Mouse (Mus musculus) heart, adult 2 months (tissue): ENCODE results near the gene Pak4. TPM values are rescaled to one million over a fixed set of nuclear protein-coding genes. Genes with fewer than 3 reads are reported as not detected.
"Not testable (repeated sequence)": the region's sequence is repeated elsewhere in the genome, so short reads cannot be mapped to it uniquely, and the experiment has no call there.

Experiments used
- DNase-seq, 2 experiments: peaks; one replicate each; pipeline ENCODE4 v3.0.0; 2021
- H3K27ac ChIP-seq: fragments of 200-600 bp; 2 replicates; pipeline ENCODE4 v1.8.1; 2022
- H3K27me3 ChIP-seq: fragments of 200-500 bp; 2 replicates; pipeline ENCODE4 v1.6.1; 2012; ENCODE audit warnings: mild to moderate bottlenecking, low read length, inconsistent platforms, mixed read lengths; ENCODE audit not compliant: control insufficient read depth, insufficient read depth
- H3K36me3 ChIP-seq: fragments of 200-500 bp; 2 replicates; pipeline ENCODE4 v1.6.1; 2012; ENCODE audit warnings: low read length, inconsistent platforms; ENCODE audit not compliant: control insufficient read depth, insufficient read depth
- H3K4me1 ChIP-seq: fragments of 200-500 bp; 2 replicates; pipeline ENCODE4 v1.6.1; 2011; ENCODE audit warnings: low read length; ENCODE audit not compliant: control insufficient read depth, insufficient read depth
- H3K4me3 ChIP-seq: fragments of 200-600 bp; 2 replicates; pipeline ENCODE4 v1.8.1; 2022
- H3K79me2 ChIP-seq: fragments of 200-500 bp; replicated peaks from 2 replicates; pipeline ENCODE4 v1.6.1; 2012; ENCODE audit warnings: mild to moderate bottlenecking, inconsistent platforms, low read length, moderate library complexity, mixed read lengths; ENCODE audit not compliant: control insufficient read depth, insufficient read depth
- H3K9ac ChIP-seq: fragments of 200-500 bp; 2 replicates; pipeline ENCODE4 v1.6.1; 2012; ENCODE audit warnings: low read depth, mild to moderate bottlenecking, control low read depth, inconsistent platforms, low read length, mixed read lengths
- CTCF ChIP-seq: fragments of 200-600 bp; IDR thresholded peaks from 2 replicates; pipeline ENCODE4 v1.8.1; 2022; ENCODE audit warnings: antibody characterized with exemption, mild to moderate bottlenecking, moderate library complexity
- EP300 ChIP-seq: fragments of 200-500 bp; IDR thresholded peaks from 2 replicates; pipeline ENCODE4 v1.6.1; 2011; ENCODE audit warnings: low read depth, low read length, control low read depth; ENCODE audit not compliant: insufficient read depth
- POLR2A ChIP-seq: fragments of 200-500 bp; IDR thresholded peaks from 2 replicates; pipeline ENCODE4 v1.6.1; 2011; ENCODE audit warnings: mild to moderate bottlenecking, low read depth, low read length, control low read depth; ENCODE audit not compliant: insufficient read depth
- WGBS: fragments of 180-500 bp; shearing (Covaris S2); methylation state at CpG from one replicate; pipeline ENCODE4 v1.1.7; 2018; 5-methylcytosine and 5-hydroxymethylcytosine counted together
- intact Hi-C: fragments of 180-260 bp; cut with DNase I; formaldehyde crosslinking; loops from one replicate; pipeline ENCODE4 v1.15.1; 2025
- polyA plus RNA-seq: library from polyadenylated mRNA; depleted of rRNA; stranded (reverse); fragments of >200 nt; gene quantifications from 2 replicates; pipeline ENCODE4 v1.2.3, GENCODE M21; 2012
- total RNA-seq, 2 experiments: library from RNA; stranded (reverse); gene quantifications; 2 replicates each; pipeline ENCODE4 v1.2.3; 2021

The Pak4 gene
- total and polyA plus RNA-seq, 3 experiments: 7.6 to 9.4 (median 8.8) TPM

GRCm38 (mm10) chr7:28634128-28634527, 36.1 kb upstream of the Pak4 start:
- 29% methylated on average over 4 of the region's 4 CpGs for WGBS
- DNase-seq: no peak
- Histone ChIP-seq H3K27me3 (peaks cover 6% of the 10 kb centered on the region; the same call in 1 of the 2 replicates), H3K27ac (no peak overlapping the region), H3K4me3 (no peak overlapping the region), H3K4me1 (no peaks in the 10 kb centered on the region), H3K36me3 (no peaks in the 10 kb centered on the region), H3K9ac (no peak overlapping the region), H3K79me2 (no peaks in the 10 kb centered on the region)
- intact Hi-C loops: no loop called here
- TF ChIP-seq CTCF (no peak), POLR2A (no peak), EP300 (no peak)

- Histone ChIP-seq H3K79me2 (no peaks in the 10 kb centered on the region), H3K4me1 (no peaks in the 10 kb centered on the region), H3K36me3 (no peaks in the 10 kb centered on the region), H3K27me3 (peaks cover 6% of the 10 kb centered on the region; the same call in 1 of the 2 replicates), H3K4me3 (no peak within 1 kb of the TSS), H3K9ac (no peak within 1 kb of the TSS), H3K27ac (no peak within 1 kb of the TSS)
- DNase-seq: no peak
- intact Hi-C loops: no loop called here
- WGBS: 30% methylated on average over 10 of the region's 10 CpGs
- TF ChIP-seq CTCF: no peak
- no peak for TF ChIP-seq POLR2A
- no peak for TF ChIP-seq EP300
Measured at GRCm38 (mm10) chr7:28631073-28631472, 33.1 kb upstream of the Pak4 start, which contains the start of gene Acp7. Gene Acp7 (minus strand): TSS chr7:28631332.

GRCm38 (mm10) chr7:28624791-28625190, 26.8 kb upstream of the Pak4 start:
- 53% methylated on average over 5 of the region's 5 CpGs for WGBS
- no peak for DNase-seq
- no peaks in the 10 kb centered on the region for H3K4me1 ChIP-seq

GRCm38 (mm10) chr7:28619098-28619715, 21.2 kb upstream of the Pak4 start:
- DNase-seq: no peak
- intact Hi-C loops: no loop called here
- no peaks in the 10 kb centered on the region for H3K79me2 ChIP-seq
- H3K9ac ChIP-seq: no peak overlapping the region
- no peak overlapping the region for H3K4me3 ChIP-seq
- no peak for TF ChIP-seq CTCF
- no peak for TF ChIP-seq EP300
- TF ChIP-seq POLR2A: no peak
- H3K36me3 ChIP-seq: no peaks in the 10 kb centered on the region
- no peak overlapping the region for H3K27ac ChIP-seq
- no peaks in the 10 kb centered on the region for H3K4me1 ChIP-seq
- H3K27me3 ChIP-seq: no peaks in the 10 kb centered on the region
- 62% methylated on average over 9 of the region's 9 CpGs for WGBS

More at GRCm38 (mm10) chr7:28624791-28625190, 26.8 kb upstream of the Pak4 start:
- H3K9ac ChIP-seq: no peak overlapping the region
- intact Hi-C loops: no loop called here
- no peak overlapping the region for H3K27ac ChIP-seq
- no peaks in the 10 kb centered on the region for H3K79me2 ChIP-seq
- TF ChIP-seq CTCF: no peak
- no peaks in the 10 kb centered on the region for H3K36me3 ChIP-seq
- H3K4me3 ChIP-seq: no peak overlapping the region
- H3K27me3 ChIP-seq: peaks cover 2% of the 10 kb centered on the region; the same call in 1 of the 2 replicates

- H3K36me3 ChIP-seq: no peaks in the 10 kb centered on the region
- no peaks in the 10 kb centered on the region for H3K4me1 ChIP-seq
- intact Hi-C loops: loop anchor here (10.0 kb wide), 1 partner anchor 119 kb away; no protein-coding TSS in a partner anchor
- H3K79me2 ChIP-seq: no peaks in the 10 kb centered on the region
- 83% methylated on average over 8 of the region's 8 CpGs for WGBS
- H3K27ac ChIP-seq: no peak overlapping the region
- no peak for DNase-seq
- H3K4me3 ChIP-seq: no peak overlapping the region
- H3K9ac ChIP-seq: no peak overlapping the region
- TF ChIP-seq EP300 (no peak), POLR2A (no peak), CTCF (no peak)
- no peaks in the 10 kb centered on the region for H3K27me3 ChIP-seq
Measured at GRCm38 (mm10) chr7:28605951-28606350, 8.0 kb upstream of the Pak4 start.

GRCm38 (mm10) chr7:28603788-28604187, 5.8 kb upstream of the Pak4 start:
- H3K27ac ChIP-seq, H3K79me2 ChIP-seq, H3K36me3 ChIP-seq, H3K27me3 ChIP-seq, H3K4me3 ChIP-seq, DNase-seq, H3K4me1 ChIP-seq, H3K9ac ChIP-seq: not testable (repeated sequence)
- intact Hi-C loops: loop anchor here (5.0 to 10.0 kb wide), 2 partner anchors 76 to 121 kb away; no protein-coding TSS in a partner anchor
- WGBS: 66% methylated on average over 2 of the region's 2 CpGs
- peak; percentile 19 for TF ChIP-seq CTCF
